Mouse (Mus musculus): Measurements from ENCODE around the gene Ints6l.

DNA sequence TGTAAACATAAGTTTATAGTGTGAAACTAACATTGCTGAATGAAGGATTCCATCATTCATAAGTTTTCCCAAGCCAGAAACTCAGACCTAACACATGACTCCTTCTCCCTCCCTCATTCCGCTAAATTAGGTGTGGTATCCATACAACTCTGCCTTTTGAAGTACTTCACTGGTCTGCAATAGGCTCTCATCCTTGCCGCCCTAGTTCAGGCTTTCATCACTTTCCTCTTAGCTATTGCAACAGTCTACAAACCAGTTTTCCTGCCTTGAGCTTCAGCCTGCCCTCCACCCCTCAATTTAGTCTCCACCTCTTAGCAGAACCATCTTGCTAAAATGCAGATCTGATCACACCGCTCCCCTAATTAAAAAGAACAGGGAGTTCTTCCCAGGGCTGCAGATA is 22.9 kb downstream of the Ints6l start:
- TF ChIP-seq CTCF (IDR thresholded peaks at IDR 0.05; ENCODE audit: low read depth, low read length) (no peak), GATA1 (IDR thresholded peaks at IDR 0.05; ENCODE audit: borderline replicate concordance, low read length) (no peak)

All from G1E (cell line).